9 mouse cellular contexts compared by ENCODE assay signal in genomic region chr1:178600851-178601569, GRCm38 (mm10).
DNase-seq lines count a peak whose midpoint lies in the region; ATAC-seq and TF ChIP-seq lines count a peak whose summit lies in the region.
"Had no signal": no experiment of that assay in that cellular context is flagged by ENCODE, and none has a peak within 500 bp of the region (broad histone marks: within the 10 kb centered on the region; RNA-seq: fewer than 3 reads in every experiment).

No protein-coding gene starts in this region.

- H3K9ac ChIP-seq in neural tube, embryonic 15.5 days (replicated peaks): no peak overlapping the region
- H3K9ac ChIP-seq in kidney, postnatal 0 days (ENCODE audit: low read depth, low read length): no peak overlapping the region

- peaks cover 9% of the 10 kb centered on the region; the same call in 1 of the 2 replicates for H3K4me1 ChIP-seq in neural tube, embryonic 15.5 days
- peaks cover 5% of the 10 kb centered on the region; the same call in 1 of the 2 replicates for H3K4me1 ChIP-seq in kidney, postnatal 0 days (replicated peaks; ENCODE audit: insufficient read depth, low read length)

- H3K27me3 ChIP-seq in neural tube, embryonic 15.5 days (replicated peaks): no peaks in the 10 kb centered on the region
- no peaks in the 10 kb centered on the region for H3K27me3 ChIP-seq in kidney, postnatal 0 days (ENCODE audit: insufficient read depth, low read length)

- WGBS in neural tube, embryonic 15.5 days: 86% methylated on average over 15 of the region's 15 CpGs
- 64% methylated on average over 15 of the region's 15 CpGs for WGBS in kidney, postnatal 0 days

- no peaks in the 10 kb centered on the region; the same call in 1 of the 2 replicates for H3K9me3 ChIP-seq in neural tube, embryonic 15.5 days (replicated peaks)
- H3K9me3 ChIP-seq in kidney, postnatal 0 days (replicated peaks; ENCODE audit: low read length): no peaks in the 10 kb centered on the region

- H3K4me3 ChIP-seq in neural tube, embryonic 15.5 days (replicated peaks): no peak overlapping the region
- no peak overlapping the region for H3K4me3 ChIP-seq in kidney, postnatal 0 days (replicated peaks; ENCODE audit: low read depth, low read length)

- no peak for TF ChIP-seq CTCF in kidney, postnatal 0 days (IDR thresholded peaks at IDR 0.05; ENCODE audit: low read depth)

- H3K27ac ChIP-seq in neural tube, embryonic 15.5 days (replicated peaks): no peak overlapping the region
- no peak overlapping the region for H3K27ac ChIP-seq in kidney, postnatal 0 days
- H3K27ac ChIP-seq: macrophage had no signal

- H3K4me2 ChIP-seq in neural tube, embryonic 15.5 days: no peak overlapping the region
- no peak overlapping the region for H3K4me2 ChIP-seq in kidney, postnatal 0 days (ENCODE audit: low read length)

- no peaks in the 10 kb centered on the region for H3K36me3 ChIP-seq in neural tube, embryonic 15.5 days
- H3K36me3 ChIP-seq in kidney, postnatal 0 days (ENCODE audit: insufficient read depth, low read length): no peaks in the 10 kb centered on the region

- DNase-seq in neural tube, embryonic 10.5 days (ENCODE audit: extremely low spot score, low spot score): no peak
- DNase-seq in cerebellum, adult 8-10 months: peak; percentile 51
- no peak for DNase-seq in kidney, postnatal 0 days (ENCODE audit: low spot score)
- peak; percentile 39 for DNase-seq in urinary bladder, postnatal 14 days (ENCODE audit: low spot score)
- no peak for DNase-seq in layer of hippocampus, adult 18-20 months (ENCODE audit: low spot score in 2 of 2)
- DNase-seq: gastrocnemius, postnatal 25 days had no signal

- ATAC-seq in neural tube, embryonic 15.5 days (ENCODE audit: low FRiP score): peak; percentile 8; the same call in 1 of the 2 replicates
- ATAC-seq in kidney, postnatal 0 days (replicated peaks; ENCODE audit: low FRiP score, low read depth): peak; percentile 68; the same call in 1 of the 2 replicates
- ATAC-seq in megakaryocyte progenitor cell, adult 5-6 weeks (replicated peaks; ENCODE audit: poor library complexity): no peak

Comparison
In these comparisons a context has a peak if more than half of its experiments do, and no peak if none do; other contexts are left out.
1. DNase-seq: peak in cerebellum, adult 8-10 months (single experiment) and urinary bladder, postnatal 14 days (single experiment); none in neural tube, embryonic 10.5 days (single experiment), kidney, postnatal 0 days (single experiment) and layer of hippocampus, adult 18-20 months (0 of 2).